ENCODE assay signal across 29 mouse cellular contexts in the genomic region with DNA sequence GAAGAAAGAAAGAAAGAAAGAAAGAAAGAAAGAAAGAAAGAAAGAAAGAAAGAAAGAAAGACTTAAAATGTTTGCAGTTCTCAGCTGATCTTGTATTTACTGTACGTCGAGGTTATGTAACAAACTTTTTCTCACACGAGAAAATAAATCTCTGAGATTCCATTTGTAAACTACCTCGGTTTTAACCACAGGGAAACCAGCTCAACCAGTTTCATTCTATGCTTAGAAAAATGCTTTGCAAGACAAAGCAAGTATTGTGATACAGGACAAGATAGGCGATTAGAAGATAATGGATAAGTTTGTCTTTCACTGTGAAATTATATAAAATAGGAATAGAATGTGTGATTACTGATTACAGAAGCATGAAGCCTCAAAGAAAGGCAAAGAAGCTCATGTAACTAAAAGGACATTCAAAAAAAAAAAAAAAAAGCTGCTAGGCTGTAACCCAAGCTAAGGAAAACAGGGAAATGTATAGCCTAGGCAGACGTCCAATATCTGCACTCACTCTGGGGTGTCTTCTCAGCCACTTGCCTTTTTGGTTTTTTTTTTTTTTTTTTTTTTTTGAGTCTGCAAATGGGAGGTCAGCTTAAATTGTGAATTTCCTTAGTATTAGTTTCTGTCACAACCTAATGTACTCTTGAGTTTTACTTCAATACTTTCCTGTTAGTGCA.
A peak's percentile ranks its signal among the peaks of the same experiment; 100 is the strongest.
DNase-seq lines count a peak whose midpoint lies in the region; ATAC-seq and TF ChIP-seq lines count a peak whose summit lies in the region.
"Had no signal": no experiment of that assay in that cellular context is flagged by ENCODE, and none has a peak within 500 bp of the region (broad histone marks: within the 10 kb centered on the region; RNA-seq: fewer than 3 reads in every experiment).

No protein-coding gene starts in this region.

- no peak overlapping the region for H3K4me3 ChIP-seq in limb, embryonic 14.5 days (replicated peaks; ENCODE audit: low read length)
- H3K4me3 ChIP-seq in limb, embryonic 10.5 days: no peak overlapping the region
- H3K4me3 ChIP-seq: embryonic facial prominence, embryonic 12.5 days; erythroblast, embryonic 14.5 days; forebrain, embryonic 10.5 days; forebrain, embryonic 13.5 days; heart, adult 2 months; heart, embryonic 10.5 days; heart, embryonic 13.5 days had no signal

- WGBS in limb, embryonic 14.5 days: 60% methylated on average over 6 of the region's 6 CpGs
- WGBS in limb, embryonic 10.5 days: 75% methylated on average over 6 of the region's 6 CpGs

- ATAC-seq in limb, embryonic 14.5 days (ENCODE audit: low FRiP score, low read depth): no peak
- ATAC-seq: activated CD4-positive, CD25-positive, alpha-beta regulatory T cell, adult 4 months; CD4-positive, CD25-positive, alpha-beta regulatory T cell, adult 4 months; forebrain, embryonic 13.5 days; forebrain, embryonic 16.5 days; hindbrain, postnatal 0 days had no signal

- no peak for TF ChIP-seq POLR2A in limb, embryonic 14.5 days (IDR thresholded peaks at IDR 0.05; ENCODE audit: borderline replicate concordance, extremely low read depth, insufficient read depth, insufficient read length)

- H3K27ac ChIP-seq in limb, embryonic 14.5 days (replicated peaks; ENCODE audit: low read depth, low read length): no peak overlapping the region
- H3K27ac ChIP-seq in limb, embryonic 10.5 days: no peak overlapping the region
- H3K27ac ChIP-seq: embryonic facial prominence, embryonic 12.5 days; forebrain, embryonic 10.5 days; forebrain, embryonic 13.5 days; heart, adult 2 months; heart, embryonic 10.5 days; heart, embryonic 13.5 days; hindbrain, embryonic 14.5 days; hindbrain, postnatal 0 days had no signal

- H3K9ac ChIP-seq in limb, embryonic 14.5 days (ENCODE audit: low read depth, low read length, severe bottlenecking): no peak overlapping the region
- H3K9ac ChIP-seq: embryonic facial prominence, embryonic 12.5 days; forebrain, embryonic 13.5 days; heart, embryonic 13.5 days; hindbrain, embryonic 14.5 days had no signal

- H3K4me2 ChIP-seq in limb, embryonic 14.5 days (replicated peaks; ENCODE audit: low read depth, low read length, severe bottlenecking): no peak overlapping the region
- H3K4me2 ChIP-seq: embryonic facial prominence, embryonic 12.5 days; forebrain, embryonic 13.5 days; heart, embryonic 13.5 days; hindbrain, embryonic 14.5 days had no signal

- peak; percentile 45 for DNase-seq in limb, embryonic 14.5 days (ENCODE audit: low spot score)
- DNase-seq in limb, embryonic 10.5 days (ENCODE audit: low spot score): no peak
- peak; percentile 11 for DNase-seq in lung, postnatal 36 days
- DNase-seq in lung, postnatal 14 days: no peak
- peak; percentile 57 for DNase-seq in fat pad, adult 2 months (ENCODE audit: extremely low read depth, low read depth, low spot score)
- DNase-seq in spleen, adult 18-20 months: no peak
- DNase-seq: adrenal gland, adult 8-10 months; adrenal gland, postnatal 25 days; cerebellum, adult 11-12 months; cerebellum, adult 8-10 months; cerebellum, postnatal 10 days; cerebellum, postnatal 36 days; embryo, embryonic 11 days; gastrocnemius, postnatal 10 days; gastrocnemius, postnatal 36 days; heart, adult 2 months; heart, postnatal 14 days; heart, postnatal 4 days had no signal

- H3K4me1 ChIP-seq in limb, embryonic 14.5 days (ENCODE audit: control insufficient read depth, insufficient read depth, low read length): no peaks in the 10 kb centered on the region
- H3K4me1 ChIP-seq in limb, embryonic 10.5 days: no peaks in the 10 kb centered on the region
- H3K4me1 ChIP-seq: embryonic facial prominence, embryonic 12.5 days; forebrain, embryonic 10.5 days; forebrain, embryonic 13.5 days; heart, embryonic 10.5 days; heart, embryonic 13.5 days had no signal

- no peaks in the 10 kb centered on the region for H3K36me3 ChIP-seq in limb, embryonic 14.5 days (ENCODE audit: control insufficient read depth, insufficient read depth, low read length)
- H3K36me3 ChIP-seq in limb, embryonic 10.5 days: no peaks in the 10 kb centered on the region
- H3K36me3 ChIP-seq: embryonic facial prominence, embryonic 12.5 days; forebrain, embryonic 10.5 days; heart, embryonic 10.5 days; heart, embryonic 13.5 days had no signal

- H3K27me3 ChIP-seq in limb, embryonic 14.5 days (ENCODE audit: control insufficient read depth, insufficient read depth, low read length): no peaks in the 10 kb centered on the region
- H3K27me3 ChIP-seq in limb, embryonic 10.5 days (ENCODE audit: low read depth, poor library complexity, severe bottlenecking): no peaks in the 10 kb centered on the region
- H3K27me3 ChIP-seq: forebrain, embryonic 13.5 days; heart, embryonic 13.5 days had no signal

- H3K9me3 ChIP-seq in limb, embryonic 14.5 days (ENCODE audit: control insufficient read depth, low read length): no peaks in the 10 kb centered on the region
- no peaks in the 10 kb centered on the region for H3K9me3 ChIP-seq in limb, embryonic 10.5 days (replicated peaks)
- H3K9me3 ChIP-seq: embryonic facial prominence, embryonic 12.5 days; forebrain, embryonic 10.5 days; forebrain, embryonic 13.5 days; heart, embryonic 10.5 days; heart, embryonic 13.5 days had no signal

Comparison
In these comparisons a context has a peak if more than half of its experiments do, and no peak if none do; other contexts are left out.
1. DNase-seq: peak in limb, embryonic 14.5 days (single experiment), lung, postnatal 36 days (single experiment) and fat pad, adult 2 months (single experiment); none in limb, embryonic 10.5 days (single experiment), lung, postnatal 14 days (single experiment) and spleen, adult 18-20 months (0 of 2).